Mouse (Mus musculus) limb, embryonic 11.5 days (tissue): ENCODE data around the gene Prrt2. TPM values are rescaled to one million over a fixed set of nuclear protein-coding genes. Genes with fewer than 3 reads are reported as not detected.

Source experiments
- ATAC-seq: fragments of 200-750 bp; cut with Nextera tagmentation; 2 replicates; pipeline ENCODE4 v1.8.0; 2017; ENCODE audit warnings: low read depth; ENCODE audit not compliant: insufficient number of reproducible peaks, low FRiP score, low TSS enrichment
- DNase-seq: peaks from one replicate; pipeline ENCODE4 v3.0.0-alpha.2; 2015; ENCODE audit warnings: low spot score
- H3K27ac ChIP-seq: fragments of 300-500 bp; sonication (generic); replicated peaks from 2 replicates; pipeline ENCODE4 v1.5.1; 2014; ENCODE audit warnings: low read depth, mild to moderate bottlenecking, low read length
- H3K27me3 ChIP-seq: fragments of 300-500 bp; sonication (generic); 2 replicates; pipeline ENCODE4 v1.6.1; 2014; ENCODE audit warnings: mild to moderate bottlenecking, low read length, mixed read lengths; ENCODE audit not compliant: control insufficient read depth, insufficient read depth
- H3K36me3 ChIP-seq: fragments of 300-500 bp; sonication (generic); 2 replicates; pipeline ENCODE4 v1.6.1; 2014; ENCODE audit warnings: mild to moderate bottlenecking, low read length, moderate library complexity, mixed read lengths; ENCODE audit not compliant: control insufficient read depth, insufficient read depth
- H3K4me1 ChIP-seq: fragments of 300-500 bp; sonication (generic); 2 replicates; pipeline ENCODE4 v1.6.1; 2014; ENCODE audit warnings: low read length, mixed read lengths; ENCODE audit not compliant: control insufficient read depth, insufficient read depth
- H3K4me2 ChIP-seq: fragments of 300-500 bp; sonication (generic); 2 replicates; pipeline ENCODE4 v1.6.1; 2014; ENCODE audit warnings: low read depth, mild to moderate bottlenecking, moderate library complexity; ENCODE audit not compliant: severe bottlenecking
- H3K4me3 ChIP-seq: fragments of 300-500 bp; sonication (generic); 2 replicates; pipeline ENCODE4 v1.5.1; 2014; ENCODE audit warnings: low read depth, low read length
- H3K9ac ChIP-seq: fragments of 300-500 bp; sonication (generic); 2 replicates; pipeline ENCODE4 v1.6.1; 2014; ENCODE audit warnings: mild to moderate bottlenecking, low read length
- H3K9me3 ChIP-seq: fragments of 300-500 bp; sonication (generic); 2 replicates; pipeline ENCODE4 v1.6.1; 2016; ENCODE audit warnings: low read length; ENCODE audit not compliant: control insufficient read depth
- WGBS: fragments of 180-500 bp; shearing (Covaris S2); extraction: QIAGEN DNeasy Blood & Tissue Kit; methylation state at CpG from one replicate; pipeline ENCODE4 v1.1.7; 2014; 5-methylcytosine and 5-hydroxymethylcytosine counted together
- polyA plus RNA-seq: library from polyadenylated mRNA; unstranded; fragments of >200 nt; fragmentation: Nextera tagmentation; extraction: Ambion mirVana; gene quantifications from 2 replicates; pipeline ENCODE4 v1.2.1, GENCODE M21; 2014

The Prrt2 gene
- polyA plus RNA-seq, 1 experiment from 2014 or later = 9.2 TPM

DNA sequence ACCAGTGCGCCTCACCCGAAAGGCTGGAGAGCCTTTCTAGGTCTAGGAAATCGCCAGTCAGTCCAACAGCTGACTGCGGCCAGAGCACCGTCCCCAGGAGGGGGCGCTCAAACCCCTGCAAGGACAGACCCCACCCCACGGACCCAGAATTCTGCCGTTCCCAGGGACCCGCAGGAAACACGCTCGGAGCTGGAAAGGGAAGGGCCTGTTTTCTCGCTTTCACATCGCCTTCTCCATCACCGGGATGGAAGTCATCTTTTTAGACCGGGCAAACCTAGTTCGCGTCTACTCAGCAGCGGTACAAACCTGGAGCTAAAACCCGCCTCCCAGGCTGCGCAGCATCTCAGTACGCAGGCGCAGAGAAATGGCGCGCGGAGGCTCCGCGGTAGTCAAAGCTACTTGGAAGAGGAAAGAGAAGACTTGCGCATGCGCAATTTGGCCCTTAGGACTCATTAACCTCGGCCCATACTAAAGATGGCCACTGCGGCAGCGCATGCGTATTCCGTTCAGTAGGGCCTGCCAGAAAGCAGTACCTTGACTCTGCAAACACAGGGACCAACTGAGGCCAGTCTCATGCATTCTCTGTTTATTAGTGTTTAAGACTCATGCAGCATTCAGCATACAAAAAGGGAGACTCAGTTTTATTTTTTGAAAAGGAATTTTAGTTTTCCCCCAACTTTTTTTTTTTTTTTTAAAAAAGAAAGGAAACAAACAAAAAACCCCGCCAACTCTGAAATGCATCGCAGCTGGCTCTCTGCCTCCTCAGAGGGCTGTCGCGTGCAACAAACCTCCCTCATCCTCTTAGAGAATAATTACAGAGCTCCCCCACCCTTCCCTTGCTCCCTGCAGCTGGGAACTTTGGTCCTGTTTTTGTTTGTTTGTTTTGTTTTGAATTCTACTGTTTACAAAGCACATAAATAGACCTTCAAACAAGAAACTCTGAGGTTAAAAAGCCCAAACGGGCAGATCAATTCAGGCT, 3.8 kb downstream of the Prrt2 start, which contains the start of gene Pagr1a:
Pagr1a (minus strand) TSS at position 382 of the 979 bp plus-strand sequence.
- H3K9me3 ChIP-seq = no peaks in the 10 kb centered on the region
- H3K4me1 ChIP-seq = peaks cover 41% of the 10 kb centered on the region
- H3K4me3 ChIP-seq = peak within 1 kb of the TSS; percentile 64
- WGBS = 4% methylated on average over 39 of the region's 39 CpGs
- H3K36me3 ChIP-seq = peaks cover 8% of the 10 kb centered on the region
- H3K27ac ChIP-seq = peak within 1 kb of the TSS; percentile 85
- peak within 1 kb of the TSS; percentile 82 for H3K4me2 ChIP-seq
- peak within 1 kb of the TSS; percentile 86 for H3K9ac ChIP-seq
- peak; percentile 66 for ATAC-seq
- peak; percentile 98 for DNase-seq
- no peaks in the 10 kb centered on the region for H3K27me3 ChIP-seq

DNA sequence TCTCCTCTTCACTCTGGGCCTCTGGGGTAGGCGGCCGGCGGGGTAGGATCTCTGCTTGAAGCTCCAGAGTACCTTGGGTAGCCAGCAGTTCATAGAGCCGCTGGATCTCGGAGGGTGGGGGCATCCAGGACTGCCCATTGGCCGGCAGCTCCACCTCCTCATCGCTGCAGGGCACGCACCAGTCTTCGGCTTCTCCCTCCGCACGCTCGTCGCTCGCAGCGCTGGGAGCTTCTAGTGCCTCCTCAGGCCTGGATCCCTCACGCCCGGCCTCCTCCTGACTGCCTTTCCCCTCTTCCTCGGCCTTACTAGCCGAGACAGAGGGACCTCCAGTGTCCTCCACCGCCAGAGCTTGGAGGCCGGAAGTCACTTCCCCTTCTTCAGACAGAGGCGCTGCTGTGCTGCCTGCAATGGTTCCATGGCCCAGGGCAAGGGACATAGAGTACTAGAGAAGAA, 4.5 kb downstream of the Prrt2 start:
- ATAC-seq (peak; percentile 37; the same call in 1 of the 2 replicates), DNase-seq (no peak)
- peaks cover 35% of the 10 kb centered on the region for H3K4me1 ChIP-seq
- no peaks in the 10 kb centered on the region for H3K27me3 ChIP-seq
- peak overlapping the region; percentile 82 for H3K4me2 ChIP-seq
- H3K4me3 ChIP-seq = peak overlapping the region; percentile 64
- peak overlapping the region; percentile 85 for H3K27ac ChIP-seq
- H3K36me3 ChIP-seq = peaks cover 4% of the 10 kb centered on the region; the same call in 1 of the 2 replicates
- under 1% methylated on average over 22 of the region's 22 CpGs for WGBS
- peak overlapping the region; percentile 86 for H3K9ac ChIP-seq
- no peaks in the 10 kb centered on the region for H3K9me3 ChIP-seq

DNA sequence TGATC, 4.7 kb downstream of the Prrt2 start, which contains the start of gene Pagr1b:
Pagr1b (minus strand) TSS at position 4 of the 5 bp plus-strand sequence.
- H3K4me1 ChIP-seq = peaks cover 34% of the 10 kb centered on the region
- H3K4me3 ChIP-seq = peak within 1 kb of the TSS; percentile 64
- no peaks in the 10 kb centered on the region for H3K9me3 ChIP-seq
- no peak for ATAC-seq
- H3K27ac ChIP-seq = peak within 1 kb of the TSS; percentile 85
- no peaks in the 10 kb centered on the region for H3K27me3 ChIP-seq
- H3K36me3 ChIP-seq = peaks cover 4% of the 10 kb centered on the region; the same call in 1 of the 2 replicates
- peak within 1 kb of the TSS; percentile 82 for H3K4me2 ChIP-seq
- DNase-seq = no peak
- H3K9ac ChIP-seq = peak within 1 kb of the TSS; percentile 86

DNA sequence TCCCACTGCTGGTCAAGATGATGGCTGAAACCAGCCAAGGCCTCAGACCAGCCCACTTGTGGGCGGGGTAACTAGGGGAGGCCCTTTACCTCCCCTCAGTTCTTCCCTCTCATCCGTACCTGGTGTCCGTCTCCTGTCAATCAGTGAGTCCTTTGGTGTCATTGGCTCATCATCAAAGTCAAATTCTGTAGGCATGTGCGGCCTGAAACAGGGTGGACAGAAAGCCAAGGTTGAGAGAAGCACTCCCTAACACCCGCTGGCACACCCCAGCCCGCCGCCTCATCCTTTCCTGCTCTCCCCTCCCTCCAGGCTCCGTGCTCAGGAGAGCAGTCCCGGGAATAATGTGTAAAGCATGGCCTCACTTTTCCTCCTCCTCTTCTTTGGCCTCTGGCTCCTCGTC, 4.9 kb downstream of the Prrt2 start:
- H3K9ac ChIP-seq = peak overlapping the region; percentile 86
- H3K4me2 ChIP-seq = peak overlapping the region; percentile 82
- no peaks in the 10 kb centered on the region for H3K27me3 ChIP-seq
- DNase-seq = no peak
- H3K4me1 ChIP-seq = peaks cover 32% of the 10 kb centered on the region
- no peak; the same call in 1 of the 2 replicates for ATAC-seq
- no peaks in the 10 kb centered on the region for H3K9me3 ChIP-seq
- H3K27ac ChIP-seq = peak overlapping the region; percentile 85
- H3K4me3 ChIP-seq = peak overlapping the region; percentile 64
- WGBS = 2% methylated on average over 10 of the region's 10 CpGs
- H3K36me3 ChIP-seq = peaks cover 4% of the 10 kb centered on the region; the same call in 1 of the 2 replicates

DNA sequence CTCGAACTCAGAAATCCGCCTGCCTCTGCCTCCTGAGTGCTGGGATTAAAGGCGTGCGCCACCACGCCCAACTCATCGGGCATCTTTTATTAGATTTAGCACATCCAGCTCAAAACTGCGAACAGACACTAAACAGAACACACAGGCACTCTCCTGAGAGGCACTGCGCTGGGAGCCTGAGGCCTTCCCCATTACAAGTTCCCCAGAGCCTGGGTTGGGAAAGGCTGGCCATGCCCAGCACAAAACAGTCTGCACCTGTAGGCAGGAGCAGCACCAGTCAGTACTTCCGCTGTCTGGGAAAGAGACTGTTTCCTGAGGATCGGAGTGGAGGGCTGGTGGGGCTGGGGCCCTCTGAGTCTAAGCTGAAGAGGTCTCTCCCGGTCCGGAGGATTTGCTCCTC, 6.0 kb downstream of the Prrt2 start:
- DNase-seq = no peak
- Histone ChIP-seq H3K36me3 (peaks cover 4% of the 10 kb centered on the region; the same call in 1 of the 2 replicates), H3K4me1 (peaks cover 23% of the 10 kb centered on the region), H3K9me3 (no peaks in the 10 kb centered on the region), H3K4me3 (no peak overlapping the region), H3K27me3 (no peaks in the 10 kb centered on the region), H3K27ac (no peak overlapping the region), H3K9ac (no peak overlapping the region), H3K4me2 (peak overlapping the region; percentile 82)
- ATAC-seq = no peak
- WGBS = 94% methylated on average over 12 of the region's 12 CpGs

DNA sequence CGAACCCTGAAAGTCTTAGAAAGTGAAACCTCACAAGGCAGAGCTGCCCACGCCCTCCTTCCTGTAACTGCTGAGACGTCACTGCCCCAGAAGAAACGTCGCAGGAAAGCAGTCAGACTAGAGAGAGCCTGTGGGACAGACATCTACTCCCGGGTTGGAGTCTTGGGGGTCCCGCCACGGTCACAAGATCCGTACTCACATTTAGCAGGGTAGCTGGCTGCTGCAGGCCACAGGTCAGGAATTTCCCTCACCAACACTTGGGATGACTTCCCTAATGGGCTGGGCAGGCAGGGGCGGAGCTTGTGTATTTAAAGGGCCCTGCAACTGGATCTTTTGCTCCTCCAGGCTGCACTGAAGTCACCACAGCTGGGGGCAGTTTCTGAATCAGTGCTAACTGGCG, 6.7 kb downstream of the Prrt2 start, which contains the start of gene Mvp:
Mvp (minus strand) TSS at position 302 of the 400 bp plus-strand sequence.
- peak within 1 kb of the TSS; percentile 82 for H3K4me2 ChIP-seq
- peak; percentile 60 for DNase-seq
- H3K36me3 ChIP-seq = peaks cover 4% of the 10 kb centered on the region; the same call in 1 of the 2 replicates
- no peak for ATAC-seq
- 46% methylated on average over 11 of the region's 11 CpGs for WGBS
- H3K27ac ChIP-seq = no peak within 1 kb of the TSS
- H3K4me1 ChIP-seq = peaks cover 16% of the 10 kb centered on the region; the same call in 1 of the 2 replicates
- H3K4me3 ChIP-seq = peak within 1 kb of the TSS; percentile 64
- 0 out of 2 replicates have a peak within 1 kb of the TSS, but pooled peaks have one; percentile 86 for H3K9ac ChIP-seq
- H3K27me3 ChIP-seq = no peaks in the 10 kb centered on the region
- H3K9me3 ChIP-seq = no peaks in the 10 kb centered on the region

DNA sequence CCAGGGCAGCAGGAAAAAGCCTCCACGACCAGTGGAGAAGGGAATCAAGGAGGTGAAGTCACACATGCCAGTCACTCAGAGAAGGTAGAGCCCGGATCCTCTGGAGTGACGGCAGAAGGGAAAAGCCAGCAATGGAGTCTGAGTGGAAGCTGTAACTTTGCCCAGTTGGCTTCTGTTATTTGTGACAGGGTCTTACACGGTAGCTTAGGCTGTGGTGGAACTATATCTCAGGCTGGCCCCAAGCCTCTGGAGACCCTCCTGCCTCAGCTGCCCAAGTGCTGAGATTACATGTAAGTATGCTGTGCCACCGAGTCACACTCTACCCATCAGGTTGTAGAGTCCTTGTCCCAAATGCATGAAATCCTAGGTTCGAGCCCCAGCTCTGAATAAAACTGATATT, 7.6 kb downstream of the Prrt2 start:
- 93% methylated on average over 6 of the region's 6 CpGs for WGBS
- H3K9ac ChIP-seq = no peak overlapping the region

DNA sequence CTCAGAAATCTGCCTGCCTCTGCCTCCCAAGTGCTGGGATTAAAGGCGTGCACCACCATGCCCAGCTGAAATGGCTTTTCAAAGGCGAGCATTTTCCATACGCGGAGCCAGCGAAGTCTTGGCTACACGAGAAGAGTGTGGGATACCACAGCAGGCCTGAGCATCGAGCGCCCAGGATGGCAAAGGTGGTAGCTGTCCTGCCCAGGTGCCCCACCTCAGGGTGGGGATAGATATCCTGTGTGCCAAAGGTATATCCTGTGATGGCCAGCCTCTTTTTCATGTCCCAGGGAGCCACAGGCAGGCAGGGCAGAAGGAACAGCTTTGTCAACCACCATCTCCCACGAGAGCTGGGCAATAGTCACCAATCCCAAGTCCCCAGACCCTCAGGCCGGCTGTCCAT, 8.2 kb downstream of the Prrt2 start:
- H3K36me3 ChIP-seq = peaks cover 4% of the 10 kb centered on the region; the same call in 1 of the 2 replicates
- H3K4me3 ChIP-seq = no peak overlapping the region

More for the DNA sequence above, 7.6 kb downstream of the Prrt2 start:
- no peak overlapping the region for H3K4me2 ChIP-seq
- DNase-seq (no peak), ATAC-seq (no peak)
- H3K9me3 ChIP-seq = no peaks in the 10 kb centered on the region
- peaks cover 4% of the 10 kb centered on the region; the same call in 1 of the 2 replicates for H3K36me3 ChIP-seq
- peaks cover 16% of the 10 kb centered on the region; the same call in 1 of the 2 replicates for H3K4me1 ChIP-seq
- H3K4me3 ChIP-seq = no peak overlapping the region
- H3K27ac ChIP-seq = no peak overlapping the region
- H3K27me3 ChIP-seq = no peaks in the 10 kb centered on the region

More for the DNA sequence above, 8.2 kb downstream of the Prrt2 start:
- WGBS = 93% methylated on average over 10 of the region's 10 CpGs
- H3K27me3 ChIP-seq = no peaks in the 10 kb centered on the region
- H3K9me3 ChIP-seq = no peaks in the 10 kb centered on the region
- peaks cover 16% of the 10 kb centered on the region; the same call in 1 of the 2 replicates for H3K4me1 ChIP-seq
- no peak overlapping the region for H3K9ac ChIP-seq
- no peak for DNase-seq
- no peak overlapping the region for H3K27ac ChIP-seq
- H3K4me2 ChIP-seq = no peak overlapping the region
- no peak for ATAC-seq
